Mouse (Mus musculus): ENCODE results near the gene Col23a1. TPM values are rescaled to one million over a fixed set of nuclear protein-coding genes. Genes with fewer than 3 reads are reported as not detected.

Col23a1 gene
- polyA plus RNA-seq, 1 experiment from 2014 or later: 31.1 TPM

- 58% methylated on average over 2 of the region's 2 CpGs for WGBS
- ATAC-seq (replicated peaks; ENCODE audit: low FRiP score, low TSS enrichment, low read depth) (no peak), DNase-seq (ENCODE audit: low spot score) (no peak)
- Histone ChIP-seq H3K4me2 (ENCODE audit: low read length) (no peak overlapping the region), H3K27me3 (replicated peaks; ENCODE audit: control insufficient read depth, insufficient read depth, low read length) (no peaks in the 10 kb centered on the region), H3K27ac (ENCODE audit: low read depth) (no peak overlapping the region), H3K9ac (ENCODE audit: low read length) (no peak overlapping the region), H3K36me3 (ENCODE audit: control insufficient read depth, insufficient read depth, low read length) (no peaks in the 10 kb centered on the region), H3K9me3 (ENCODE audit: control insufficient read depth, low read length) (no peaks in the 10 kb centered on the region), H3K4me3 (ENCODE audit: low read depth, low read length) (no peak overlapping the region), H3K4me1 (replicated peaks; ENCODE audit: control insufficient read depth, insufficient read depth, low read length) (no peaks in the 10 kb centered on the region)
These were observed 154.1 kb downstream of the Col23a1 start for GRCm38 (mm10) chr11:51443818-51444217.

GRCm38 (mm10) chr11:51444649-51445048 is 154.9 kb downstream of the Col23a1 start:
- H3K9ac ChIP-seq (ENCODE audit: low read length): no peak overlapping the region
- no peaks in the 10 kb centered on the region for H3K36me3 ChIP-seq (ENCODE audit: control insufficient read depth, insufficient read depth, low read length)
- H3K4me2 ChIP-seq (ENCODE audit: low read length): no peak overlapping the region
- H3K4me3 ChIP-seq (ENCODE audit: low read depth, low read length): no peak overlapping the region
- no peaks in the 10 kb centered on the region for H3K27me3 ChIP-seq (replicated peaks; ENCODE audit: control insufficient read depth, insufficient read depth, low read length)
- no peaks in the 10 kb centered on the region for H3K4me1 ChIP-seq (replicated peaks; ENCODE audit: control insufficient read depth, insufficient read depth, low read length)
- DNase-seq (ENCODE audit: low spot score): no peak
- no peak overlapping the region for H3K27ac ChIP-seq (ENCODE audit: low read depth)
- ATAC-seq (replicated peaks; ENCODE audit: low FRiP score, low TSS enrichment, low read depth): no peak
- H3K9me3 ChIP-seq (ENCODE audit: control insufficient read depth, low read length): no peaks in the 10 kb centered on the region
- WGBS: 76% methylated on average over 7 of the region's 7 CpGs

GRCm38 (mm10) chr11:51446711-51447425 is 157.1 kb downstream of the Col23a1 start:
- Histone ChIP-seq H3K4me3 (ENCODE audit: low read depth, low read length) (no peak overlapping the region), H3K4me2 (ENCODE audit: low read length) (no peak overlapping the region), H3K9ac (ENCODE audit: low read length) (no peak overlapping the region), H3K36me3 (ENCODE audit: control insufficient read depth, insufficient read depth, low read length) (no peaks in the 10 kb centered on the region), H3K4me1 (replicated peaks; ENCODE audit: control insufficient read depth, insufficient read depth, low read length) (peaks cover 8% of the 10 kb centered on the region; the same call in 1 of the 2 replicates), H3K27ac (ENCODE audit: low read depth) (no peak overlapping the region), H3K9me3 (ENCODE audit: control insufficient read depth, low read length) (no peaks in the 10 kb centered on the region), H3K27me3 (replicated peaks; ENCODE audit: control insufficient read depth, insufficient read depth, low read length) (no peaks in the 10 kb centered on the region)
- WGBS: 31% methylated on average over 6 of the region's 6 CpGs
- DNase-seq (ENCODE audit: low spot score): peak; percentile 66
- 0 out of 2 replicates have a peak, but pooled peaks have one; percentile 32 for ATAC-seq (replicated peaks; ENCODE audit: low FRiP score, low TSS enrichment, low read depth)

GRCm38 (mm10) chr11:51448256-51448655 is 158.5 kb downstream of the Col23a1 start:
- DNase-seq (ENCODE audit: low spot score) (no peak), ATAC-seq (replicated peaks; ENCODE audit: low FRiP score, low TSS enrichment, low read depth) (no peak)
- Histone ChIP-seq H3K36me3 (ENCODE audit: control insufficient read depth, insufficient read depth, low read length) (no peaks in the 10 kb centered on the region), H3K27ac (ENCODE audit: low read depth) (no peak overlapping the region), H3K4me3 (ENCODE audit: low read depth, low read length) (no peak overlapping the region), H3K4me1 (replicated peaks; ENCODE audit: control insufficient read depth, insufficient read depth, low read length) (peaks cover 18% of the 10 kb centered on the region), H3K9ac (ENCODE audit: low read length) (no peak overlapping the region), H3K4me2 (ENCODE audit: low read length) (no peak overlapping the region), H3K9me3 (ENCODE audit: control insufficient read depth, low read length) (no peaks in the 10 kb centered on the region), H3K27me3 (replicated peaks; ENCODE audit: control insufficient read depth, insufficient read depth, low read length) (no peaks in the 10 kb centered on the region)
- 87% methylated on average over 4 of the region's 4 CpGs for WGBS

- no peak for DNase-seq (ENCODE audit: low spot score)
- no peaks in the 10 kb centered on the region for H3K27me3 ChIP-seq (replicated peaks; ENCODE audit: control insufficient read depth, insufficient read depth, low read length)
These were observed 159.0 kb downstream of the Col23a1 start for GRCm38 (mm10) chr11:51448680-51449079.

GRCm38 (mm10) chr11:51449881-51450280 is 160.2 kb downstream of the Col23a1 start:
- no peak for DNase-seq (ENCODE audit: low spot score)
- Histone ChIP-seq H3K4me1 (replicated peaks; ENCODE audit: control insufficient read depth, insufficient read depth, low read length) (peaks cover 18% of the 10 kb centered on the region), H3K27ac (ENCODE audit: low read depth) (no peak overlapping the region), H3K36me3 (ENCODE audit: control insufficient read depth, insufficient read depth, low read length) (no peaks in the 10 kb centered on the region), H3K4me2 (ENCODE audit: low read length) (no peak overlapping the region), H3K27me3 (replicated peaks; ENCODE audit: control insufficient read depth, insufficient read depth, low read length) (no peaks in the 10 kb centered on the region), H3K9ac (ENCODE audit: low read length) (no peak overlapping the region), H3K9me3 (ENCODE audit: control insufficient read depth, low read length) (no peaks in the 10 kb centered on the region), H3K4me3 (ENCODE audit: low read depth, low read length) (no peak overlapping the region)
- ATAC-seq (replicated peaks; ENCODE audit: low FRiP score, low TSS enrichment, low read depth): no peak
- 78% methylated on average over 7 of the region's 7 CpGs for WGBS

More at GRCm38 (mm10) chr11:51448680-51449079, 159.0 kb downstream of the Col23a1 start:
- H3K9me3 ChIP-seq (ENCODE audit: control insufficient read depth, low read length): no peaks in the 10 kb centered on the region
- H3K4me1 ChIP-seq (replicated peaks; ENCODE audit: control insufficient read depth, insufficient read depth, low read length): peaks cover 18% of the 10 kb centered on the region
- no peak overlapping the region for H3K9ac ChIP-seq (ENCODE audit: low read length)
- no peak overlapping the region for H3K4me3 ChIP-seq (ENCODE audit: low read depth, low read length)
- no peak overlapping the region for H3K4me2 ChIP-seq (ENCODE audit: low read length)
- H3K27ac ChIP-seq (ENCODE audit: low read depth): no peak overlapping the region
- no peak for ATAC-seq (replicated peaks; ENCODE audit: low FRiP score, low TSS enrichment, low read depth)
- no peaks in the 10 kb centered on the region for H3K36me3 ChIP-seq (ENCODE audit: control insufficient read depth, insufficient read depth, low read length)
- 72% methylated on average over 4 of the region's 4 CpGs for WGBS

GRCm38 (mm10) chr11:51451281-51451680 is 161.6 kb downstream of the Col23a1 start:
- DNase-seq (ENCODE audit: low spot score) (no peak), ATAC-seq (replicated peaks; ENCODE audit: low FRiP score, low TSS enrichment, low read depth) (no peak)
- Histone ChIP-seq H3K9ac (ENCODE audit: low read length) (no peak overlapping the region), H3K9me3 (ENCODE audit: control insufficient read depth, low read length) (0 out of 2 replicates have a peak, but pooled peaks cover 2% of the 10 kb centered on the region), H3K4me1 (replicated peaks; ENCODE audit: control insufficient read depth, insufficient read depth, low read length) (peaks cover 18% of the 10 kb centered on the region), H3K4me3 (ENCODE audit: low read depth, low read length) (no peak overlapping the region), H3K4me2 (ENCODE audit: low read length) (no peak overlapping the region), H3K36me3 (ENCODE audit: control insufficient read depth, insufficient read depth, low read length) (no peaks in the 10 kb centered on the region), H3K27me3 (replicated peaks; ENCODE audit: control insufficient read depth, insufficient read depth, low read length) (no peaks in the 10 kb centered on the region), H3K27ac (ENCODE audit: low read depth) (no peak overlapping the region)
- WGBS: 80% methylated on average over 5 of the region's 5 CpGs

- no peak; the same call in 1 of the 2 replicates for ATAC-seq (replicated peaks; ENCODE audit: low FRiP score, low TSS enrichment, low read depth)
- H3K9me3 ChIP-seq (ENCODE audit: control insufficient read depth, low read length): 0 out of 2 replicates have a peak, but pooled peaks cover 2% of the 10 kb centered on the region
- H3K9ac ChIP-seq (ENCODE audit: low read length): no peak overlapping the region
- no peak overlapping the region for H3K27ac ChIP-seq (ENCODE audit: low read depth)
- no peak for DNase-seq (ENCODE audit: low spot score)
- peaks cover 18% of the 10 kb centered on the region for H3K4me1 ChIP-seq (replicated peaks; ENCODE audit: control insufficient read depth, insufficient read depth, low read length)
- 20% methylated on average over 7 of the region's 7 CpGs for WGBS
- H3K27me3 ChIP-seq (replicated peaks; ENCODE audit: control insufficient read depth, insufficient read depth, low read length): no peaks in the 10 kb centered on the region
- no peak overlapping the region for H3K4me3 ChIP-seq (ENCODE audit: low read depth, low read length)
- no peaks in the 10 kb centered on the region for H3K36me3 ChIP-seq (ENCODE audit: control insufficient read depth, insufficient read depth, low read length)
- H3K4me2 ChIP-seq (ENCODE audit: low read length): no peak overlapping the region
These were observed 162.2 kb downstream of the Col23a1 start for GRCm38 (mm10) chr11:51451925-51452324.

- no peak overlapping the region for H3K4me2 ChIP-seq (ENCODE audit: low read length)
- H3K27ac ChIP-seq (ENCODE audit: low read depth): no peak overlapping the region
- peaks cover 18% of the 10 kb centered on the region for H3K4me1 ChIP-seq (replicated peaks; ENCODE audit: control insufficient read depth, insufficient read depth, low read length)
- H3K36me3 ChIP-seq (ENCODE audit: control insufficient read depth, insufficient read depth, low read length): no peaks in the 10 kb centered on the region
- H3K9ac ChIP-seq (ENCODE audit: low read length): no peak overlapping the region
- 85% methylated on average over 9 of the region's 9 CpGs for WGBS
- 0 out of 2 replicates have a peak, but pooled peaks cover 2% of the 10 kb centered on the region for H3K9me3 ChIP-seq (ENCODE audit: control insufficient read depth, low read length)
- DNase-seq (ENCODE audit: low spot score): no peak
- ATAC-seq (replicated peaks; ENCODE audit: low FRiP score, low TSS enrichment, low read depth): no peak
- no peak overlapping the region for H3K4me3 ChIP-seq (ENCODE audit: low read depth, low read length)
- no peaks in the 10 kb centered on the region for H3K27me3 ChIP-seq (replicated peaks; ENCODE audit: control insufficient read depth, insufficient read depth, low read length)
These were observed 164.0 kb downstream of the Col23a1 start for GRCm38 (mm10) chr11:51453742-51454141.
